Mouse (Mus musculus): ENCODE data around the gene Edc3. TPM values are rescaled to one million over a fixed set of nuclear protein-coding genes. Genes with fewer than 3 reads are reported as not detected.

The Edc3 gene
- polyA plus RNA-seq, 1 experiment = 16.8 TPM

DNA sequence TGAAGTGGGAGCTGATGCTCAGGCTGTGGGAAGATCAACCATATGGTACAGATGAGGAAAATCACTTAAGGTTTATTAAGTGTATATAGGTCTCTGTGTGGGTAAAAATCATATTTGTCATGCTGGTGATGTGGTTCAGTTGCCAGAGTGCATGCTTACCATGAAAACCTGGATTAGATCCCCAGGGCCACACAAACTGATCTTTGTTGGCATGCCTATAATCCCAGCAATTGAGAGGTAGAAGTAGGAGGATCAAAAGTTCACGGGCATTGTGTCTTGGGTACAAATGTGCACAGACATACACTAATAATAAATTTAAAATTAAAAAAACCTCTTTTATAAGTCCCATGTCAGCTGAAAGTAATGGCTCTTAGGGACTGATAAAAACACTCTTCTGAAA is 14.0 kb downstream of the Edc3 start:
- no peak overlapping the region for H3ac ChIP-seq (ENCODE audit: control insufficient read depth, insufficient read length, low read depth)
- peaks cover 38% of the 10 kb centered on the region for H3K36me3 ChIP-seq (ENCODE audit: control insufficient read depth, insufficient read depth)
- peaks cover 42% of the 10 kb centered on the region for H3K79me2 ChIP-seq (ENCODE audit: control insufficient read depth, insufficient read depth)
- peaks cover 20% of the 10 kb centered on the region for H3K79me3 ChIP-seq (ENCODE audit: low read depth)
- H3K4me3 ChIP-seq (ENCODE audit: insufficient read depth, poor library complexity, severe bottlenecking) = no peak overlapping the region
- H3K27me3 ChIP-seq (ENCODE audit: control insufficient read depth, insufficient read depth, insufficient read length) = no peaks in the 10 kb centered on the region
- TF ChIP-seq MAX (IDR thresholded peaks at IDR 0.05) (no peak), MYOG (IDR thresholded peaks at IDR 0.05; ENCODE audit: control insufficient read depth, extremely low read depth, insufficient read length) (no peak), MYOD1 (IDR thresholded peaks at IDR 0.05; ENCODE audit: control insufficient read depth, insufficient read length, low read depth) (no peak), CEBPB (IDR thresholded peaks at IDR 0.05; ENCODE audit: low read depth) (no peak), CTCF (IDR thresholded peaks at IDR 0.05; ENCODE audit: control insufficient read depth, insufficient read depth, insufficient read length) (no peak), FOSL1 (IDR thresholded peaks at IDR 0.05; ENCODE audit: insufficient read depth, low read length, poor library complexity, severe bottlenecking) (no peak), USF1 (IDR thresholded peaks at IDR 0.05; ENCODE audit: low read depth) (no peak)

DNA sequence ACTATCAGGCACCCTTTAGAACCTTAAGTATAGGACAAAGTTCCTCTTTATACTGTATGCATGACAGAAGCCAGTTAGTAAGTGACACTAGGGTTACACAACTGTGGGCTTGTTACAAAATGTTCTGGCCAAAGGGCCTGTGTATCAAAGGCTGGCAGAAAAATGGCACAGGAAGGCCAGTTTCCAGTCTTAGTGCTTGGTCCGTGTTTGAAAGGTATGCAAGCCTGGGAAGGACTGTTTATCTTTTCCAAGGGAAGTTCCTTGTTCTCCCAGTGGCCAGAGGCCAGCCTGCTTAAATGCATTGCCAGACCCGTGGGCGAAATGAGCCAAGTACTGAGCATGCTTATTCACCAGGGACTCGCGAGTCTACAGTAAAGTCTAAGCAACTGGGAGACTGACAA is 15.0 kb downstream of the Edc3 start:
- no peak overlapping the region for H3K4me3 ChIP-seq (ENCODE audit: insufficient read depth, poor library complexity, severe bottlenecking)
- H3K27me3 ChIP-seq (ENCODE audit: control insufficient read depth, insufficient read depth, insufficient read length) = no peaks in the 10 kb centered on the region
- peaks cover 20% of the 10 kb centered on the region for H3K79me3 ChIP-seq (ENCODE audit: low read depth)
- H3K79me2 ChIP-seq (ENCODE audit: control insufficient read depth, insufficient read depth) = peaks cover 42% of the 10 kb centered on the region
- no peak for TF ChIP-seq CTCF (IDR thresholded peaks at IDR 0.05; ENCODE audit: control insufficient read depth, insufficient read depth, insufficient read length)
- TF ChIP-seq MYOD1 (IDR thresholded peaks at IDR 0.05; ENCODE audit: control insufficient read depth, insufficient read length, low read depth) = no peak
- TF ChIP-seq USF1 (IDR thresholded peaks at IDR 0.05; ENCODE audit: low read depth) = no peak
- peaks cover 38% of the 10 kb centered on the region for H3K36me3 ChIP-seq (ENCODE audit: control insufficient read depth, insufficient read depth)
- H3ac ChIP-seq (ENCODE audit: control insufficient read depth, insufficient read length, low read depth) = no peak overlapping the region

DNA sequence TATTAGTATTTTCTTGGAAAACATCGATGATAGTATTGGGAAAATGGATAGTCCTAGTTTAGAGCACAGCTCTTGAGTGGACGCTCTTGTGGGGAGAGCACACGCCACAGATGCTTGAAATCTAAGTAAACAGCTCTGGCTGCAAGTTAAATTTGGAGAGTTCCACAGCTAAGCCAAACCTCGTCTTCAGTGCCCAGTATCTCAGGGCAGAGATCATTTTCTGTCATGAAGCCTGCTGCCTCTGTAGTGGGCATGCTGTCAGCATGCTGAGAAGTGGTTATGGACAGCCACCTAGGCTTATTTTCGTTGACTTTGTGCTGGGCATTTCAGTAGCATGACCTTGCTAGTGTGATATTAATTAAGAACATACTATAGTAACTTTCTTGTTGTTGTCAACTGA is 15.5 kb downstream of the Edc3 start:
- Histone ChIP-seq H3K36me3 (ENCODE audit: control insufficient read depth, insufficient read depth) (peaks cover 39% of the 10 kb centered on the region), H3K79me2 (ENCODE audit: control insufficient read depth, insufficient read depth) (peaks cover 42% of the 10 kb centered on the region), H3K4me3 (ENCODE audit: insufficient read depth, poor library complexity, severe bottlenecking) (no peak overlapping the region), H3K79me3 (ENCODE audit: low read depth) (peaks cover 20% of the 10 kb centered on the region), H3K27me3 (ENCODE audit: control insufficient read depth, insufficient read depth, insufficient read length) (no peaks in the 10 kb centered on the region), H3ac (ENCODE audit: control insufficient read depth, insufficient read length, low read depth) (no peak overlapping the region)
- TF ChIP-seq CTCF (IDR thresholded peaks at IDR 0.05; ENCODE audit: control insufficient read depth, insufficient read depth, insufficient read length) = no peak
- no peak for TF ChIP-seq MAX (IDR thresholded peaks at IDR 0.05)
- no peak for TF ChIP-seq MYOG (IDR thresholded peaks at IDR 0.05; ENCODE audit: control insufficient read depth, extremely low read depth, insufficient read length)
- no peak for TF ChIP-seq FOSL1 (IDR thresholded peaks at IDR 0.05; ENCODE audit: insufficient read depth, low read length, poor library complexity, severe bottlenecking)
- TF ChIP-seq MYOD1 (IDR thresholded peaks at IDR 0.05; ENCODE audit: control insufficient read depth, insufficient read length, low read depth) = no peak
- TF ChIP-seq CEBPB (IDR thresholded peaks at IDR 0.05; ENCODE audit: low read depth) = no peak
- no peak for TF ChIP-seq USF1 (IDR thresholded peaks at IDR 0.05; ENCODE audit: low read depth)

DNA sequence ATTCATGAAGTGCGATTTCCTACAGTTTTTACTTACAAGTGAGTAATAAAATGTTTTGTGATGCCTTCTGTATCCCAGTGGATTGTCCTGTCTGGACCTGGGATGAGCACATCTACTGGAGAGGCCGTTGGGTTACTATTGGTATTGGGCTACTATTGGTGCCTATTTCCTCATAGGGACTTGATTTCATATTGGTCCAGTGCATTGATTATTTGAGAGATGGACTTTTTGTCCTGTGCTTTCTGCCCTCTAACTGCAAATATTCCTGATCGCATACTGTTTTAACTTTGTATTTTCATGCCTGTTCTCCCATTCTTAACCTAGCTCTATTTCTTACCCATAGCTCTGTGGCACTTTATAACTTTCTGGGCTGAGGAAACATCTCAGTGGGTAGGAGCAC is 16.4 kb downstream of the Edc3 start:
- peaks cover 20% of the 10 kb centered on the region for H3K79me3 ChIP-seq (ENCODE audit: low read depth)
- peaks cover 41% of the 10 kb centered on the region for H3K36me3 ChIP-seq (ENCODE audit: control insufficient read depth, insufficient read depth)
- H3K79me2 ChIP-seq (ENCODE audit: control insufficient read depth, insufficient read depth) = peaks cover 48% of the 10 kb centered on the region
- H3ac ChIP-seq (ENCODE audit: control insufficient read depth, insufficient read length, low read depth) = no peak overlapping the region
- TF ChIP-seq MAX (IDR thresholded peaks at IDR 0.05) = no peak
- no peak for TF ChIP-seq CTCF (IDR thresholded peaks at IDR 0.05; ENCODE audit: control insufficient read depth, insufficient read depth, insufficient read length)
- no peak for TF ChIP-seq USF1 (IDR thresholded peaks at IDR 0.05; ENCODE audit: low read depth)
- TF ChIP-seq MYOG (IDR thresholded peaks at IDR 0.05; ENCODE audit: control insufficient read depth, extremely low read depth, insufficient read length) = no peak
- TF ChIP-seq CEBPB (IDR thresholded peaks at IDR 0.05; ENCODE audit: low read depth) = no peak
- no peak for TF ChIP-seq MYOD1 (IDR thresholded peaks at IDR 0.05; ENCODE audit: control insufficient read depth, insufficient read length, low read depth)
- no peak for TF ChIP-seq FOSL1 (IDR thresholded peaks at IDR 0.05; ENCODE audit: insufficient read depth, low read length, poor library complexity, severe bottlenecking)
- no peaks in the 10 kb centered on the region for H3K27me3 ChIP-seq (ENCODE audit: control insufficient read depth, insufficient read depth, insufficient read length)
- no peak overlapping the region for H3K4me3 ChIP-seq (ENCODE audit: insufficient read depth, poor library complexity, severe bottlenecking)

DNA sequence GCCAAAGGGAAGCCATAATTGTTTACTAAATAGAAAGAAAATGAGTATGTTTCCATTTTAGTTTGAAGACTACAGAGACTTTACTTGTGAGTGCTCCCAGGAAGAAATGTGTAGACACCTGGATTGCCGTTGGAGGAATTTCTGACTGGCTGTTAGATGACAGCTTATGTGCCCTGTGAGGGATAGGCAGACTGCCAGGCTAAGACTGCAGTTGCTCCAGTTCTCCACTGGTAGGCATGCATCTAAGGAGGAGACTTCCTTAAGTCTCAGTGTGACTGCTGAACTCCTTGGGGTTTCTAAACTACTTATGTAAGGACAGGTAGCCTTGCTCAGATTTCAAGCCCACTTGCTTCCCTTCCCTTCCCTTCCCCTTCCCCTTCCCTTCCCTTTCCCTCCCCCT is 20.0 kb downstream of the Edc3 start:
- peaks cover 51% of the 10 kb centered on the region for H3K79me2 ChIP-seq (ENCODE audit: control insufficient read depth, insufficient read depth)
- peaks cover 11% of the 10 kb centered on the region for H3K79me3 ChIP-seq (ENCODE audit: low read depth)
- no peak overlapping the region for H3K4me3 ChIP-seq (ENCODE audit: insufficient read depth, poor library complexity, severe bottlenecking)
- TF ChIP-seq CTCF (IDR thresholded peaks at IDR 0.05; ENCODE audit: control insufficient read depth, insufficient read depth, insufficient read length) (no peak), FOSL1 (IDR thresholded peaks at IDR 0.05; ENCODE audit: insufficient read depth, low read length, poor library complexity, severe bottlenecking) (no peak), MAX (IDR thresholded peaks at IDR 0.05) (no peak), CEBPB (IDR thresholded peaks at IDR 0.05; ENCODE audit: low read depth) (no peak), USF1 (IDR thresholded peaks at IDR 0.05; ENCODE audit: low read depth) (no peak), MYOD1 (IDR thresholded peaks at IDR 0.05; ENCODE audit: control insufficient read depth, insufficient read length, low read depth) (no peak), MYOG (IDR thresholded peaks at IDR 0.05; ENCODE audit: control insufficient read depth, extremely low read depth, insufficient read length) (no peak)
- no peak overlapping the region for H3ac ChIP-seq (ENCODE audit: control insufficient read depth, insufficient read length, low read depth)
- H3K36me3 ChIP-seq (ENCODE audit: control insufficient read depth, insufficient read depth) = peaks cover 34% of the 10 kb centered on the region
- no peaks in the 10 kb centered on the region for H3K27me3 ChIP-seq (ENCODE audit: control insufficient read depth, insufficient read depth, insufficient read length)

DNA sequence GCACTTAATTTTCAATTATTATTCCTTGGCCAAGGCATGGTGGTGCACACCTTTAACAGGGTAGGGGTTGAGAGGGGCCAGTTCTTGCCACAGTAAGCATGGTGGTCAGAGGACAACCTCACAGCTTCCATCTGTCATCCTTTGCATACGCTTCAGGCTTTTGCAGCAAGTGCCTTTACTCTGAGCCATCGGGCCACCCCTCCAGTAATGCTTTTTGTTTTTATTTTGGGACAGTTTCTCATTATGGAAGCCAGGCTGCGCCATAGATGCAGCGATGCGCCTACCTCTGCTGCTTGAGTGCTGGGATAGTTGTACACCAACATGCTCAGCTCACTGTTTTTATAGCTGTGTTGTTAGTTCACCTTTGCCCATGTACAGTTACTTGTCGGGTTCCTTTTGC is 25.3 kb downstream of the Edc3 start:
- Histone ChIP-seq H3K4me3 (ENCODE audit: insufficient read depth, poor library complexity, severe bottlenecking) (no peak overlapping the region), H3K79me2 (ENCODE audit: control insufficient read depth, insufficient read depth) (peaks cover 45% of the 10 kb centered on the region), H3ac (ENCODE audit: control insufficient read depth, insufficient read length, low read depth) (no peak overlapping the region), H3K36me3 (ENCODE audit: control insufficient read depth, insufficient read depth) (peaks cover 26% of the 10 kb centered on the region), H3K79me3 (ENCODE audit: low read depth) (peaks cover 9% of the 10 kb centered on the region), H3K27me3 (ENCODE audit: control insufficient read depth, insufficient read depth, insufficient read length) (no peaks in the 10 kb centered on the region)
- TF ChIP-seq MYOG (IDR thresholded peaks at IDR 0.05; ENCODE audit: control insufficient read depth, extremely low read depth, insufficient read length) (no peak), CEBPB (IDR thresholded peaks at IDR 0.05; ENCODE audit: low read depth) (no peak), MYOD1 (IDR thresholded peaks at IDR 0.05; ENCODE audit: control insufficient read depth, insufficient read length, low read depth) (no peak), FOSL1 (IDR thresholded peaks at IDR 0.05; ENCODE audit: insufficient read depth, low read length, poor library complexity, severe bottlenecking) (no peak), USF1 (IDR thresholded peaks at IDR 0.05; ENCODE audit: low read depth) (no peak), MAX (IDR thresholded peaks at IDR 0.05) (no peak), CTCF (IDR thresholded peaks at IDR 0.05; ENCODE audit: control insufficient read depth, insufficient read depth, insufficient read length) (no peak)

All from C2C12 (cell line).